ENCODE assay signal across 34 mouse cellular contexts in genomic region chr3:31274875-31275274, GRCm38 (mm10). TPM values are rescaled to one million over a fixed set of nuclear protein-coding genes. Genes with fewer than 3 reads are reported as not detected.
"Had no signal": no experiment of that assay in that cellular context is flagged by ENCODE, and none has a peak within 500 bp of the region (broad histone marks: within the 10 kb centered on the region; RNA-seq: fewer than 3 reads in every experiment).

No protein-coding gene starts in this region.

- H3K27me3 ChIP-seq: heart, embryonic 12.5 days; heart, embryonic 13.5 days; heart, embryonic 15.5 days; hindbrain, embryonic 12.5 days; hindbrain, embryonic 13.5 days; hindbrain, embryonic 15.5 days; intestine, embryonic 15.5 days; kidney, embryonic 15.5 days had no signal

- DNase-seq: heart, postnatal 10 days; heart, postnatal 14 days; heart, postnatal 36 days; heart, postnatal 4 days; kidney, adult 11 months; kidney, adult 18-20 months; kidney, adult 8-10 months; kidney, adult 9 months; kidney, postnatal 10 days; kidney, postnatal 14 days; kidney, postnatal 25 days; kidney, postnatal 36 days; kidney, postnatal 4 days; layer of hippocampus, adult 9-11 months; layer of hippocampus, postnatal 36 days had no signal

- H3K36me3 ChIP-seq: heart, embryonic 10.5 days; heart, embryonic 12.5 days; heart, embryonic 13.5 days; heart, embryonic 15.5 days; hindbrain, embryonic 10.5 days; hindbrain, embryonic 12.5 days; hindbrain, embryonic 13.5 days; hindbrain, embryonic 15.5 days; intestine, embryonic 15.5 days; kidney, embryonic 15.5 days had no signal

- H3K4me2 ChIP-seq: heart, embryonic 11.5 days; heart, embryonic 12.5 days; heart, embryonic 13.5 days; heart, embryonic 15.5 days; hindbrain, embryonic 12.5 days; hindbrain, embryonic 13.5 days; hindbrain, embryonic 14.5 days; hindbrain, embryonic 15.5 days; intestine, embryonic 15.5 days; kidney, embryonic 15.5 days had no signal

- H3K4me3 ChIP-seq: heart, embryonic 10.5 days; heart, embryonic 12.5 days; heart, embryonic 13.5 days; heart, embryonic 15.5 days; hindbrain, embryonic 10.5 days; hindbrain, embryonic 12.5 days; hindbrain, embryonic 13.5 days; hindbrain, embryonic 15.5 days; intestine, embryonic 15.5 days; kidney, embryonic 15.5 days; layer of hippocampus, adult 2 months; left cerebral cortex, adult 2 months had no signal

- H3K4me1 ChIP-seq: heart, embryonic 10.5 days; heart, embryonic 12.5 days; heart, embryonic 13.5 days; hindbrain, embryonic 10.5 days; hindbrain, embryonic 12.5 days; hindbrain, embryonic 13.5 days; hindbrain, embryonic 15.5 days; intestine, embryonic 15.5 days; kidney, embryonic 15.5 days had no signal

- H3K9ac ChIP-seq: heart, embryonic 12.5 days; heart, embryonic 13.5 days; heart, embryonic 15.5 days; hindbrain, embryonic 12.5 days; hindbrain, embryonic 13.5 days; hindbrain, embryonic 14.5 days; hindbrain, embryonic 15.5 days; intestine, embryonic 15.5 days; kidney, embryonic 15.5 days had no signal

- H3K27ac ChIP-seq: heart, embryonic 10.5 days; heart, embryonic 13.5 days; heart, embryonic 15.5 days; hindbrain, embryonic 10.5 days; hindbrain, embryonic 12.5 days; hindbrain, embryonic 13.5 days; hindbrain, embryonic 14.5 days; hindbrain, embryonic 15.5 days; intestine, embryonic 15.5 days; kidney, embryonic 15.5 days had no signal

- ATAC-seq: hindbrain, embryonic 16.5 days; inflammation-experienced regulatory T-cells, adult 6 months; intestine, embryonic 15.5 days; intestine, embryonic 16.5 days; intestine, postnatal 0 days had no signal

- H3K9me3 ChIP-seq: heart, embryonic 10.5 days; heart, embryonic 12.5 days; heart, embryonic 13.5 days; heart, embryonic 15.5 days; hindbrain, embryonic 10.5 days; hindbrain, embryonic 12.5 days; hindbrain, embryonic 13.5 days; hindbrain, embryonic 15.5 days; intestine, embryonic 15.5 days; kidney, embryonic 15.5 days had no signal

RNA-seq across cellular contexts. Expression of gene Slc7a14, which starts 35.3 kb away (rescaled TPM):
- total RNA-seq: hematopoietic stem cell, adult 5-6 weeks had no signal
